Mouse (Mus musculus) layer of hippocampus, postnatal 10 days (tissue): ENCODE results near the gene Cpd. TPM values are rescaled to one million over a fixed set of nuclear protein-coding genes. Genes with fewer than 3 reads are reported as not detected.

Experiments used
- DNase-seq, 2 experiments: peaks; one replicate each; pipeline ENCODE4 v3.0.0; 2021; ENCODE audit warnings: low spot score in 2 of 2
- total RNA-seq, 2 experiments: library from RNA; stranded (reverse); gene quantifications; 2 replicates each; pipeline ENCODE4 v1.2.3; 2021

Gene Cpd
- total RNA-seq, 2 experiments from 2014 or later, result 78.0 to 78.1 TPM

DNA sequence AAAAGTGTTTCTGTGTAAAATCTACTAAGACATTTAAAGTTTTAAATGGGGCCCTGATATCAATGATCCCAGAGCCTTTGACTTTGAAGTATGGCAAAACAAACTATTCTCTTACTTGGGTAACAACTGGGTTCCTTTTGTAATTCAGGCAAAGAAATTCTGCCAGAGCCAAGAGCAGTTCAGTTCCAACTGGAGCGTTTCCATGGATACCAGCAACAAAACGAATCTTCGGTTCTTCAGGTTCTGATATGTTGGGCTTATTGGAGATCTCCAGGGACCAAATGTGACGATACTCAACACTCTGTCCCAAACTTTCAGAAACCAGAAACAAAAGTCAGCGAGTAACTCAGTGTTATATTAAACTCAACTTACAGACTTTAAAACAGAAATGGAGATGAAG is 51.5 kb downstream of the Cpd start:
- no peak for DNase-seq

DNA sequence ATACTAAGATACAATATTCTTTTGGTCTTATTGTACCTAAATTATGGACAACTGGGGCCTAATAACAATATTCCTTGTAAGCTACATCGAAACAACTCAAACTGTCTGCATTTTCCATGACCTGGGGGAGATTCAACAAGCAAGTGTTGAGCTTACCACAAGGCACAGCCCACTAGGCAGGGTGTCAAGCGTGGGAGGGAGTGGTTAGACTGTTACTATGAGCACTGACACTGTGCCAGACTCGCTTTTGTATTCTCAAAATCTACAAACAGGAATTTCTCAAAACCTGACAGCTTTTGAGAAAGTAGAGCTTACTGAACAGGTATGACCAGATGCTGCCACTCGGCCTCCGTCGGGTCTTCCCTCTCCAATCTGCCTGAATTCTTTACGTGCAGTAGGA is 55.5 kb downstream of the Cpd start:
- DNase-seq, result no peak

DNA sequence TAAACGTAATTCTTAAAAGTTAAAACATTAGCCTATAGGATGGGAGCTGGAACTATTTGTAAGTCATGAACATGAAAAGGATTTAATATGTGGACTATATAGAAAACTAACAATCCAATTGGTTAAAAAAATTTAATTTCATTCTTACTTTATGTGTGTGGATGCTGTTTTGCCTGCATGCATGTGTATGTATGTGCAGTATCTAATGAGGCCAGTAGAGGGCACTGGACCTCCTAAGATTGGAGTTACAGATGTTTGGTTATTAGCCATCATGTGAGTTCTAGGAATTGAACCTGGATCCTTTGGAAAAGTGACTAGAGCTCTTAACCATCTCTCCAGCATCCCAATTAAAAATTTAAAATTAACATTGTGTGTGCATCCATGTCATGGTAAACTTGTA is 57.6 kb downstream of the Cpd start:
- DNase-seq, result peak; percentile 45 to 54

DNA sequence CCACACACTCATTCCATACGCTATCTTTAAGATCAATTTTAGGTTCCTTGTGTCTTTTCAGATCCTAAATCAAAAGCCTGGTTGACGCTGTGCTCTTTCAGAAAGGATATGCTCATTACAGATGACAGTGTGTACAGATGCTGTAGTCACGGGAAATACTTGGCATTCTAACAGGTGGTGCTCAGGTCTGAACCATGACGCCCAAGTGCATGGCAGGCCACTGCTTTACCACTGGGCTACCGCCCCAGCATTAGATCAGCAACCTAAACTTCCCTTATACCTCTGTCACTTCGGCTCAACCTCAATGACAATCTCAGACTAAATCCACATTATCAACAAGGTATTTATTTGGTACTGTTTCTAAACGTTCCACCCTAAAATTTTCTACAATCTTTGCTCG is 71.3 kb downstream of the Cpd start:
- no peak for DNase-seq

- DNase-seq, result no peak
Measured at GRCm38 (mm10) chr11:76773811-76774210, 73.0 kb downstream of the Cpd start.

DNA sequence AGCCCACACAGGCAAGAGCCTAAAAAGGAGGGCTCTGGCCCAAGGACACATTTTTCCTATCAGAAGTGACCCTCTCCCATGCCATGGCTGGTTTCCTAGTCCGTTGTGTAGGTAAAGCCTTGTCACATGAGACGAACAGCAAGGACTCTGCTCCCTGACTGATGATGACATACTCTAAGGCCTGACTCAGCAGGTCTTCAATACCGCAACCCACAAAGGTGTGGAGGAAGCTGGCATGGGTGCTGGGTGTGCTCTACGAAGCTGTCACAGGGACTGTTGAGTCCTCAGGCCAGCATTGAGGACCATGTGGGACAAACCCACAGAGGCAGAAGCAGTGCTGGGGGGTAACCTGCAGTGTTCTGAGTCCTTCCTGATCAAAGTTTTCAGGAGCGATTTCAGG is 76.3 kb downstream of the Cpd start:
- no peak for DNase-seq

GRCm38 (mm10) chr11:76763741-76764122 is 83.1 kb downstream of the Cpd start:
- no peak for DNase-seq

DNA sequence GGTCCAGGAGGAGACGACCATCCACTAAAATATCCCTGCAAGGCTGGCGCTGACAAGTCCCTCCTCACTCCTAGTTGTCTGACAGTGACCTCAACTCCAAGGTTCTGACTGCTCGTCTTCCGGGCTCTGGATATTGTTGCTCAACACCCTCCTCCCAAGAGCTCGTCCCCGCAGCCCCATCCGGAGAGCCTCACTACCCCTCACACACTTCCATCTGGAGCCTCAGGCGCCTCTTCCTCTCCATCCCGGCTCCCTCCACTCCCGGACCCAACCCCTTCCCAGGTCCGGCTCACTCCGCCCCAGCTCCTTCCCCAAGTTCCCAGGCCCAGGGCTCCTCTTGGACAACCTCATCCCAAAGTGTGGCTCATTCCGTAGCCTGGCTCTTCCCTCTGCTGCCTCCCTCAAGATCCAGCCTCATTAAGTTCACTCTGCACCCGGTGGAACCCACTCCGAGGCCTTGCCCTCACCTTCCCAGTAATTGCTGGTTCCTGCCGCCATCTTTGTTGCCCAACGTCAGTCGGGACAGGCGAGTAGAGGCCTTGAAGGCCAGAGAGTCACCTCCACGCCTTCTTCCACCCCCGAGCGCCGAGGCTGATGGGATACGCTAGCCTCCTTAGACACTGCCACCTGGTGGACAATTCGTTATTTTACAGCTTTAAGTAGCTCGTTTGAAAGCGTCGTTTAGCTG is 83.6 kb downstream of the Cpd start, which contains the start of gene Gosr1:
Gene Gosr1, minus strand, starts transcription at position 527 of the 688 bp plus-strand sequence.
- peak; percentile 88 to 91 for DNase-seq

DNA sequence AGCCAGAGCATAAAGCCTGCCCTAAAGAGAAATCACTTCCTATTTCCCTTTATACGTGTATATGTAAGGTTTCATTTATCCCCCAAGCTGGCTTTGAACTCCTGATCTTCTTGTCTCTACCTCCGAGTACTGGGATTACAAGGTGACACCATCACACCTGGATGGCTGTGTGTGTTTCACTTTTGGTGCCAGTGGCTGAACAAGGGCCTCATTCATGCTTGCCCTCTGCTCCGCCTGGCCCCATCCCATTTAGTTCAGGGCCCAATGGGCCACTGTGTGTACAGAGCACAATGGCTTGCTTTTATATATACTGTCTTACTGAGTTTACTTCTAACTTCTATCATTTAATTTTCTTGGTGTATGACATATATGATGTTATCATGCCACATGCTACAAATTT is 94.5 kb downstream of the Cpd start:
- DNase-seq, result no peak

DNA sequence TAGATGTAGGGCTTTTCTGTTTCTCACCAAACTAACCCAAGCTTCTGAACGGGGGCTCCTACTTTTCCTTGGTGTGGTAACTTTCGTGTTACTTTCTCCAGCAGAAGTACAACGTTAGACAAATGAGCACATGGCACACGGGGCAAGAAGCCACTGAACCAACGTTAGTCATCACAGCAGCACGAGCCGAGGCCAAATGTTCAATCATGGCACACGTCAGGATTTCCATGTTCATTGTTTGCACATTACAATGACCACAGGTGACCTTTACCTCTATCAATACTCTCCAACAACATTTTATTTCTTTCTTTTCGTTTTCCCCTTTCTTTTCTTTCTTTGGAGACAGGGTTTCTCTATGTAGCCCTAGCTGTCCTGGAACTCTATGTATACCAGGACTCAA is 98.0 kb downstream of the Cpd start:
- DNase-seq, result no peak

- no peak for DNase-seq
Measured at GRCm38 (mm10) chr11:76745921-76746320, 100.9 kb downstream of the Cpd start.

DNA sequence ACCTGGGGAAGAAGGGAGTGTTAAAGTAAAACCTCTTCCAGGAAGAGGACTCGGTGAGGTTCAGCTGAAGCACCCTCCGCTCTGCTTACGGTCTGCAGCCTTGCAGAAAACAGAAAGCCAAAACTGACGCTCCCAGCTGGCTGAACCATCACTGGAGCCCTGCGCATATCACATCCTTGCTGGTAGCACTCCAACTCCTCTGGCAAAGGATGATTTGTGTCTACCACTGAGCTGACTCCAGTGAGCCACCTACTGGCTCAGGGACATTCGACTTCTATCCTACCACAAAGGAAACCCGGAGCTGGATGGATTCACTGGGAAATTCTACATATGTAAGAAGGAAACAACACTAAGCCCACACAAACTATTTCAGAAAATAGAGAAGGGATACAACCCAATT is 102.3 kb downstream of the Cpd start:
- DNase-seq, result peak in 1 of 2 experiments; percentile 31

GRCm38 (mm10) chr11:76742511-76742910 is 104.3 kb downstream of the Cpd start:
- no peak for DNase-seq

- DNase-seq, result peak; percentile 30 to 34
Measured at GRCm38 (mm10) chr11:76739125-76739524, 107.7 kb downstream of the Cpd start.

DNA sequence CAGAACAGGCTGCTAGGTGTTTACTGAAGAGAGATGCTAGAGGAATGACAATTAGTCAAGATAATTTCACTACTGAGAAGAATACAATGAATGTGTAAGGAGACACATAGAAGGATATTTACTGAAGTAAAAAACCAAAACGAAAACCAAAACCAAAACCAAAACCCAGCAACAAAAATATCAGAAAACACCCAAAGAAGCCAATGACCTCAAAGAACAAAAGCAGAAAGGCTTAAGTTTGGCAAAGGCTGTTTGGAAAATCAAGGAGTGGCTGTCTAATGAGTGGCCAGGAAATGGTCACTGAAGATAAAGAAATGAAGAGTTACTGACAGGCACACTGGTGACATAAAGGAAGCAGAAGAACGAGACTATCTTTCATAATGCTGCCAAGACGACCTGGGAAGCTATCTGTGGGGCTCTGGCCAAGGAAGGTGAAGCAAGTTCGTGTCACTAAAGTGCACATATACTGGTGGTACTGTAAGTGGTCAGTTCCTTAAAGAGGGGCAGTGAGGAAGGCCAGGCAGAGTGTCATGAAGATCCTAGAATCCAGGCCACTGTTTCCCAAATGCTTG is 111.0 kb downstream of the Cpd start:
- DNase-seq, result no peak

GRCm38 (mm10) chr11:76734560-76734959 is 112.3 kb downstream of the Cpd start:
- DNase-seq, result no peak

GRCm38 (mm10) chr11:76730650-76731049 is 116.2 kb downstream of the Cpd start:
- no peak for DNase-seq

Other genes with a start within 250 kb of the Cpd start
- gene Abr, start 224.7 kb downstream of the Cpd start, total RNA-seq, result 100 to 1,000 TPM; 299 to 308 TPM
- 1 to 10 TPM; 3.8 to 5.4 TPM for gene Bhlha9, start 174.5 kb downstream of the Cpd start, total RNA-seq
- under 1 TPM; 0.60 to 0.62 TPM for gene Trarg1, start 167.2 kb downstream of the Cpd start, total RNA-seq
- 10 to 100 TPM; 35.6 to 43.9 TPM for gene Gosr1, start 83.4 kb downstream of the Cpd start, total RNA-seq
- not detected for gene Tmigd1, start 55.1 kb upstream of the Cpd start, total RNA-seq
- 10 to 100 TPM; 85.0 to 91.7 TPM for gene Blmh, start 77.8 kb upstream of the Cpd start, total RNA-seq
- under 1 TPM in 1 of 2 experiments, not detected in 1; 0.53 TPM for gene Slc6a4, start 151.6 kb upstream of the Cpd start, total RNA-seq
- gene Nsrp1, start 231.4 kb upstream of the Cpd start, total RNA-seq, result 10 to 100 TPM; 16.1 to 17.2 TPM